15 mouse cellular contexts compared by ENCODE assay signal in the genomic region with DNA sequence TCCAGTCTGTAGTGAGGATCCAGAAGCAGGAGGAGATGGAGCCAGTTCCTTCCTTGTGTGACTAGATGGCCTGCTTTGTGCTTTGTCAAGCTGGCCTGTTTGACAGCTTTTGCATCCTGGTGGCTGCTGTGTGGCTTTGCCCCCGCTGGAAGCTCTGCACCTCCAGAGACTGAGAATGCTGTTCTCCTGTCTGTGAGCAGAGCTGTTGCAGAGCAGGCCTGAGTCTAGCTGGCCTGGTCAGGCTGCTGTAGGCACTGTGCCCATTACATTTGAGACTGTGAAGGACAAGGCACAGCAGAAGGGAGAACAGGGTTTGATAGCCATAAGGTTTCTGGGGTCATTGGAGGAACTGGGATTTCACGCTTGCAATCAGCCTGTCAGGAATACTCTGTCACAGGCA. TPM values are rescaled to one million over a fixed set of nuclear protein-coding genes. Genes with fewer than 3 reads are reported as not detected.
DNase-seq lines count a peak whose midpoint lies in the region; ATAC-seq lines count a peak whose summit lies in the region.
"Had no signal": no experiment of that assay in that cellular context is flagged by ENCODE, and none has a peak within 500 bp of the region (broad histone marks: within the 10 kb centered on the region; RNA-seq: fewer than 3 reads in every experiment).

No protein-coding gene starts in this region.

- ATAC-seq in hindbrain, embryonic 13.5 days (ENCODE audit: low FRiP score) = no peak
- ATAC-seq in hindbrain, embryonic 12.5 days (ENCODE audit: low FRiP score) = no peak
- ATAC-seq: forebrain, postnatal 0 days; intestine, postnatal 0 days had no signal

- DNase-seq in MN1 (ENCODE audit: low spot score) = peak; percentile 79
- peak; percentile 77 for DNase-seq in brain, adult 2 months (ENCODE audit: low read depth, low spot score)
- DNase-seq in cerebellum, postnatal 36 days = peak; percentile 57 to 62
- DNase-seq in urinary bladder, postnatal 10 days (ENCODE audit: low spot score) = no peak
- no peak for DNase-seq in kidney, postnatal 10 days
- DNase-seq: adrenal gland, postnatal 10 days; forebrain, postnatal 0 days; kidney, postnatal 25 days; right cerebral cortex, postnatal 14 days had no signal

- H3K4me1 ChIP-seq in hindbrain, embryonic 13.5 days (replicated peaks) = peaks cover 56% of the 10 kb centered on the region
- peaks cover 28% of the 10 kb centered on the region for H3K4me1 ChIP-seq in hindbrain, embryonic 12.5 days

- no peaks in the 10 kb centered on the region for H3K9me3 ChIP-seq in hindbrain, embryonic 13.5 days
- no peaks in the 10 kb centered on the region for H3K9me3 ChIP-seq in hindbrain, embryonic 12.5 days (replicated peaks)
- H3K9me3 ChIP-seq: hindbrain, embryonic 10.5 days; megakaryocyte, embryonic 14.5 days had no signal

- H3K9ac ChIP-seq in hindbrain, embryonic 13.5 days = 0 out of 2 replicates have a peak overlapping the region, but pooled peaks have one; percentile 21
- no peak overlapping the region for H3K9ac ChIP-seq in hindbrain, embryonic 12.5 days
- H3K9ac ChIP-seq: forebrain, postnatal 0 days had no signal

- H3K4me3 ChIP-seq in hindbrain, embryonic 13.5 days = no peak overlapping the region
- H3K4me3 ChIP-seq in hindbrain, embryonic 12.5 days = no peak overlapping the region
- H3K4me3 ChIP-seq: hindbrain, embryonic 10.5 days had no signal

- no peaks in the 10 kb centered on the region for H3K27me3 ChIP-seq in hindbrain, embryonic 13.5 days
- H3K27me3 ChIP-seq in hindbrain, embryonic 12.5 days = no peaks in the 10 kb centered on the region
- H3K27me3 ChIP-seq: CH12.LX; megakaryocyte, embryonic 14.5 days had no signal

- H3K36me3 ChIP-seq in hindbrain, embryonic 13.5 days = no peaks in the 10 kb centered on the region
- no peaks in the 10 kb centered on the region for H3K36me3 ChIP-seq in hindbrain, embryonic 12.5 days
- H3K36me3 ChIP-seq: hindbrain, embryonic 10.5 days had no signal

- H3K27ac ChIP-seq in hindbrain, embryonic 13.5 days = no peak overlapping the region
- no peak overlapping the region for H3K27ac ChIP-seq in hindbrain, embryonic 12.5 days
- H3K27ac ChIP-seq: hindbrain, embryonic 10.5 days had no signal

- WGBS in hindbrain, embryonic 13.5 days = 59% methylated on average over 2 of the region's 2 CpGs
- WGBS in hindbrain, embryonic 12.5 days = 72% methylated on average over 2 of the region's 2 CpGs

- no peak overlapping the region for H3K4me2 ChIP-seq in hindbrain, embryonic 13.5 days
- no peak overlapping the region for H3K4me2 ChIP-seq in hindbrain, embryonic 12.5 days (replicated peaks)

RNA-seq across cellular contexts. Expression of gene Taf11, which starts 32.1 kb away (rescaled TPM):
- polyA plus RNA-seq in hindbrain, embryonic 13.5 days (2015; fragmentation: Nextera tagmentation; extraction: Ambion mirVana) = 68.4 and 76.1 TPM in 2 replicates
- polyA plus RNA-seq in hindbrain, embryonic 12.5 days (2016; fragmentation: Nextera tagmentation; extraction: Ambion mirVana) = 89.7 and 96.9 TPM in 2 replicates

RNA-seq across cellular contexts. Expression of gene Anks1, which starts 32.6 kb away (rescaled TPM):
- 58.6 and 75.2 TPM in 2 replicates for polyA plus RNA-seq in hindbrain, embryonic 13.5 days (2015; fragmentation: Nextera tagmentation; extraction: Ambion mirVana)
- polyA plus RNA-seq in hindbrain, embryonic 12.5 days (2016; fragmentation: Nextera tagmentation; extraction: Ambion mirVana) = 86.0 and 91.5 TPM in 2 replicates

Comparison
In these comparisons a context has a peak if more than half of its experiments do, and no peak if none do; other contexts are left out.
1. DNase-seq: peak in MN1 (single experiment), brain, adult 2 months (single experiment) and cerebellum, postnatal 36 days (2 of 2); none in urinary bladder, postnatal 10 days (single experiment) and kidney, postnatal 10 days (single experiment).